Mouse (Mus musculus) lung, adult 2 months (tissue): ENCODE measurements around the gene Srgap2. TPM values are rescaled to one million over a fixed set of nuclear protein-coding genes. Genes with fewer than 3 reads are reported as not detected.
"Not testable (repeated sequence)": the region's sequence is repeated elsewhere in the genome, so short reads cannot be mapped to it uniquely, and the experiment has no call there.

ENCODE experiments used
- DNase-seq: peaks from one replicate; pipeline ENCODE4 v3.0.0; 2022
- H3K4me1 ChIP-seq: fragments of 200-500 bp; 2 replicates; pipeline ENCODE4 v1.6.1; 2011; ENCODE audit warnings: low read length; ENCODE audit not compliant: control insufficient read depth, insufficient read depth
- H3K4me3 ChIP-seq: fragments of 200-500 bp; replicated peaks from 2 replicates; pipeline ENCODE3; 2011; ENCODE audit warnings: low read depth, mild to moderate bottlenecking, control low read depth, low read length; ENCODE audit errors: extremely low read depth
- CTCF ChIP-seq: fragments of 200-500 bp; IDR thresholded peaks from 2 replicates; pipeline ENCODE4 v1.5.1; 2011; ENCODE audit warnings: mild to moderate bottlenecking, low read length, control low read depth; ENCODE audit not compliant: insufficient read depth
- POLR2A ChIP-seq: fragments of 200-500 bp; IDR thresholded peaks from 2 replicates; pipeline ENCODE4 v1.6.1; 2011; ENCODE audit warnings: low read depth, mild to moderate bottlenecking, control low read depth, low read length, borderline replicate concordance; ENCODE audit errors: extremely low read depth
- WGBS: fragments of 180-500 bp; shearing (Covaris S2); methylation state at CpG from one replicate; pipeline ENCODE4 v1.1.7; 2018; 5-methylcytosine and 5-hydroxymethylcytosine counted together
- polyA plus RNA-seq: library from polyadenylated mRNA; depleted of rRNA; stranded (reverse); fragments of >200 nt; gene quantifications from 2 replicates; pipeline ENCODE4 v1.2.3, GENCODE M21; 2012; rRNA removed

Srgap2 gene
- polyA plus RNA-seq: 25.6 and 34.8 TPM in 2 replicates

GRCm38 (mm10) chr1:131527281-131528080, at the start of gene Srgap2, which contains the start of gene Fam72a:
Gene Srgap2, minus strand, starts transcription at chr1:131527352.
Gene Fam72a, plus strand, starts transcription at chr1:131527903.
- Histone ChIP-seq H3K4me3 (peak within 1 kb of the TSS; percentile 91), H3K4me1 (peaks cover 20% of the 10 kb centered on the region)
- no peak for TF ChIP-seq CTCF
- TF ChIP-seq POLR2A: peak; percentile 94; the same call in 1 of the 2 replicates
- DNase-seq: peak; percentile 99
- WGBS: under 1% methylated on average over 44 of the region's 44 CpGs

- TF ChIP-seq POLR2A (no peak), CTCF (no peak)
- Histone ChIP-seq H3K4me3 (no peak overlapping the region), H3K4me1 (no peaks in the 10 kb centered on the region)
- no peak for DNase-seq
- 93% methylated on average over 14 of the region's 14 CpGs for WGBS
Measured at GRCm38 (mm10) chr1:131573721-131574120, 46.6 kb upstream of the Srgap2 start.

- TF ChIP-seq CTCF: no peak
- no peak for TF ChIP-seq POLR2A
- H3K4me3 ChIP-seq: no peak overlapping the region
- no peaks in the 10 kb centered on the region for H3K4me1 ChIP-seq
- no peak for DNase-seq
- 96% methylated on average over 4 of the region's 4 CpGs for WGBS
Measured at GRCm38 (mm10) chr1:131570391-131570790, 43.2 kb upstream of the Srgap2 start.

GRCm38 (mm10) chr1:131569721-131570120, 42.6 kb upstream of the Srgap2 start:
- no peak for TF ChIP-seq POLR2A
- no peak for TF ChIP-seq CTCF
- 76% methylated on average over 6 of the region's 6 CpGs for WGBS
- Histone ChIP-seq H3K4me3 (no peak overlapping the region), H3K4me1 (no peaks in the 10 kb centered on the region)
- DNase-seq: no peak

- not testable (repeated sequence) for H3K4me3 ChIP-seq, H3K4me1 ChIP-seq
- WGBS: 39% methylated on average over 11 of the region's 11 CpGs
- peak; percentile 8 for DNase-seq
Measured at GRCm38 (mm10) chr1:131566056-131566455, 38.9 kb upstream of the Srgap2 start.

GRCm38 (mm10) chr1:131562081-131562480, 34.9 kb upstream of the Srgap2 start:
- H3K4me1 ChIP-seq: no peaks in the 10 kb centered on the region
- TF ChIP-seq POLR2A: no peak
- no peak for TF ChIP-seq CTCF
- 93% methylated on average over 2 of the region's 2 CpGs for WGBS
- no peak overlapping the region for H3K4me3 ChIP-seq
- no peak for DNase-seq

GRCm38 (mm10) chr1:131560500-131560899, 33.3 kb upstream of the Srgap2 start:
- Histone ChIP-seq H3K4me1 (no peaks in the 10 kb centered on the region), H3K4me3 (no peak overlapping the region)
- no peak for TF ChIP-seq POLR2A
- no peak for TF ChIP-seq CTCF
- no peak for DNase-seq

GRCm38 (mm10) chr1:131555042-131555812, 28.1 kb upstream of the Srgap2 start:
- WGBS: 3% methylated on average over 13 of the region's 13 CpGs
- Histone ChIP-seq H3K4me1 (no peaks in the 10 kb centered on the region), H3K4me3 (no peak overlapping the region)
- peak; percentile 68 for DNase-seq
- TF ChIP-seq CTCF (peak; percentile 94), POLR2A (no peak)

- no peak for DNase-seq
- peaks cover 5% of the 10 kb centered on the region; the same call in 1 of the 2 replicates for H3K4me1 ChIP-seq
- no peak overlapping the region for H3K4me3 ChIP-seq
- TF ChIP-seq CTCF (no peak), POLR2A (no peak)
Measured at GRCm38 (mm10) chr1:131553428-131553827, 26.3 kb upstream of the Srgap2 start.
